Mouse (Mus musculus) urinary bladder, postnatal 14 days (tissue): ENCODE results near the gene Rbx1.

Experiments
- DNase-seq: peaks from one replicate; pipeline ENCODE4 v3.0.0; 2021; ENCODE audit warnings: low spot score

Gene Rbx1

DNA sequence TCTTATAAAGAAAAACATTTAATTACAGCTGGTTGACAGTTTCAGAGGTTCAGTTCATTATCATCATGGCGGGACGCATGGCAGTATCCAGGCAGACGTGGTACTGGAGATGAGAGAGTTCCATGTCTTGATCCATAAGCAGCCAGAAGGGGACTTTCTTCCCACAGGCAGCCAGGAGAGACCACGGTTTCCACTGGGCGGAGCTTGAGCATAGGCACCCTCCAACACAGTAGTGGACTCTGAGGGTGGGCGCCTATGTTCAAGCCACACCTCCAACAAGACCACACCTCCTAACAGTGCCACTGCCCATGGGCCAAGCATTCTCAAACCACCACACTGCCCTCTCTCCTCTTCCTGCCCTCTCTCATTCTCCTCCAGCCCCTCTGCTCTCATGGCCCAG lies 17.6 kb downstream of the Rbx1 start:
- no peak for DNase-seq

DNA sequence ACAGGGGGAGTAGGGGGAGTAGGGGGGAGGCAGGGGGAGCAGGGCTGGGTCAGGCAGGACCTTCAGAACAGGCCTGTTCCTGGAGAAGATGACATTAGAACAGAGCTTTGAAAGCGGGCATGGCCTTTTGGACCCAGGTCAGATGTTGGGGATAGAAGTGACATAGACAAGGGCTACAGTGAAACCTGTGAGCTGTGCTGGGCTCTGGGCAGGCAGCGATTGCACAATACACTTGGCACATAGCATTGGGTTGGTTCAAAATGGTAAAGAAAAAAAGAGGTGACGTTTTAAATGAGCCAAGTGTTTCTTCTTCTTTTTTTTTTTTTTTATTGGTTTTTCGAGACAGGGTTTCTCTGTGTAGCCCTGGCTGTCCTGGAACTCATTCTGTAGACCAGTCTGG lies 19.4 kb downstream of the Rbx1 start:
- DNase-seq: no peak

GRCm38 (mm10) chr15:81503466-81503865 lies 37.4 kb downstream of the Rbx1 start:
- DNase-seq: no peak

- no peak for DNase-seq
Measured at GRCm38 (mm10) chr15:81503995-81504394, 37.9 kb downstream of the Rbx1 start.

- no peak for DNase-seq
Measured at GRCm38 (mm10) chr15:81507201-81507600, 41.1 kb downstream of the Rbx1 start.

DNA sequence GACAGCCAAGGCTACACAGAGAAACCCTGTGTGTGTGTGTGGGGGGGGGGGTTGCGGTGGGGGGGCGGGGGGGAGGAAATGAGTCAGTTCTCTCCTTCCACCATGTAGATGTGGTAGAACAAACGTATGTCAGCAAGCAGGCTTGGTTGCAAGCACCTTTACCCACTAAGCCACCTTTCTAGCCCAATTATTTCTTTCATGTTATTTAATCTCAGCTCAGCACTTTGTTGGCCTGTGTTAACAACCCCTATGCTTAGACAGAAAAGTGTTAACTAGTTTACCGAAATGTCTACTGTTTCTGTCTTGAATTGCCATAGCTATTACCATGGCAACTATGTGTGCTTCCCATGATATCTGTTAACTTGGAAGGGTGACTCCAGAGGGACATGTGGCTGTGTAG lies 44.5 kb downstream of the Rbx1 start:
- no peak for DNase-seq

DNA sequence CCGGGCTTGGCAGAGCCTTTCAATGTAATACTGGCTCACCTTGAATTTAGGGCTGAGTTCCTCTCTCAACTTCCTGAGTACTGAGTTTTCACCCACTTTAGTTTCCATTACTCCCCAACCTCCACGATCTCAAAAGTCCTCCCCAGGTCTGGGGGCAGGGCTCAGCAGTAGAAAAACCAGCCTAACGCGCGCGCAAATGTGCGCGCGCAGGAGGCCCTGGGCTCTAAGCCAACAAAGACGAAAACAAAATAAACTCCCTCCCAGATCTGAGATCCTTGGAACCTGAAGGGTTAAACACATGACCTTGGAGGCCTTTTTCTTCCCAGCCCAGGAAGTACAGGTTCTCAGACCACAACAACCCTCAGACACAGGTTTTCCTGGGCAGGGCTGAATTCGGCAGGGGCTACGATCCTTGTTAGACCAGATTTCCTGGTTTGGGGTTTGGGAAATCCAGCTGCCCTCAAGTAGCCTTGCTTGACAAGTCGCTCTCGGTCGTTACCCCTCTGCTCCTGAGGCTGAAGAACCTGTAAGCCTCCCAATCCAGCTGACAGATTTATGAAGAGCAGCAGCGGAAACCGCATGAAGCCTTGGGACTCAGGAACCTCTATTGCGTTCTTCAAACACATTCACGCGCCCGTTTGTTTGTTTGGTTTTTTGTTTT lies 45.6 kb downstream of the Rbx1 start:
- peak; percentile 74 for DNase-seq

- DNase-seq: peak; percentile 92
Measured at GRCm38 (mm10) chr15:81514111-81514971, 48.2 kb downstream of the Rbx1 start.

- DNase-seq: no peak
Measured at GRCm38 (mm10) chr15:81515221-81515620, 49.1 kb downstream of the Rbx1 start.

DNA sequence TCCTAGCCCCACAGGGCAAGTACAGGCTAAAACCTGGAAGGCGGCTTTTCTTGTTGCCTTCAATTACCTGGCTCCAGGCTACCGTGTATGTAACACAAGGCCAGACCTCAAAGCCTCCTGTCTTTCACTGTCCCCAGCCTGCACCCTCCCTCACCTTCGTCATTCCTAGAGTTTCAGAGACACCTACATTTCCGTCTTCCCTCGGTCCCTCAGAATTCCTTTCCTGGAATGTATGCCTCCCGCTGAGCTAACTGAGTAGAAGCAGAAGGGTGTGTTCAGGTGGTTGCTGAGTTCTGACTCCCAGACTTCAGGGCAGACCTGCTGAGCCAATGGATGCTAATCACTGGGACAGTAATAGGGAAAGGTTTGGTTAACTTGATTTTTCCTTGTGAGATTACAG lies 51.9 kb downstream of the Rbx1 start:
- DNase-seq: no peak

DNA sequence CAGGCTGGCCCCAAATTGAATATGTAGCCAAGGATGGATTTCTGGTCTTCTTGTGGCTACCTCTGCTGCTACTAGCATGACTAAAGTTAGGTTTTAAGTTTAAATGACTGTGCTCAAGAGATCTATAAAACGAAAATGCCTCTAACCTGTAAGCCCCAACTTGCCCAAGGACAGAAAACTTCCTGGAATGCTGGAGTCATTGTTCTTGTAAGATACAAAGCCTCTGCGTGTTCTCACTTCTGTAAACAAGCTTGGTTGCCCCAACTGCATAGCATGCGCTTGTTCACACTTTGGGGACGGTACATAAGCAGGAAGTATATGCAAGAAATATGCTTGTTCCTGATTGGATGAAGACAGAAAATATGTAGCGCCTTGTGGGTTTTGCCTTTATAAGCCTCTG lies 52.7 kb downstream of the Rbx1 start:
- no peak for DNase-seq

- DNase-seq: peak; percentile 74
Measured at GRCm38 (mm10) chr15:81522036-81522751, 56.1 kb downstream of the Rbx1 start.

GRCm38 (mm10) chr15:81522761-81523168 lies 56.7 kb downstream of the Rbx1 start:
- DNase-seq: no peak

GRCm38 (mm10) chr15:81523169-81523871 lies 57.2 kb downstream of the Rbx1 start:
- peak; percentile 98 for DNase-seq

- DNase-seq: no peak
Measured at GRCm38 (mm10) chr15:81523901-81524300, 57.8 kb downstream of the Rbx1 start.
